Mouse (Mus musculus) ES-Bruce4 (cell line): Measurements from ENCODE around the gene Snap91.

Experiments
- CTCF ChIP-seq: IDR thresholded peaks from one replicate; pipeline ENCODE4 v1.8.1; 2011; ENCODE audit warnings: low read depth, low read length
- EP300 ChIP-seq: IDR thresholded peaks from 2 replicates; pipeline ENCODE4 v1.6.1; 2011; ENCODE audit warnings: low read depth, low read length; ENCODE audit not compliant: insufficient read depth

- no peak for TF ChIP-seq CTCF
- TF ChIP-seq EP300 = no peak
These were observed 82.9 kb downstream of the Snap91 start for GRCm38 (mm10) chr9:86797553-86797952.
